Mouse (Mus musculus) neutrophil, adult 83 days (primary cell): ENCODE results near the gene Lrat. TPM values are rescaled to one million over a fixed set of nuclear protein-coding genes. Genes with fewer than 3 reads are reported as not detected.

Source experiments
- total RNA-seq, 2 experiments: library from RNA; stranded (reverse); gene quantifications; one replicate each; pipeline ENCODE4 v1.2.4; 2023

Gene Lrat
- not detected for total RNA-seq

GRCm38 (mm10) chr3:82903613-82904205 is at the start of gene Lrat:
Gene Lrat (minus strand): TSS chr3:82903973.

DNA sequence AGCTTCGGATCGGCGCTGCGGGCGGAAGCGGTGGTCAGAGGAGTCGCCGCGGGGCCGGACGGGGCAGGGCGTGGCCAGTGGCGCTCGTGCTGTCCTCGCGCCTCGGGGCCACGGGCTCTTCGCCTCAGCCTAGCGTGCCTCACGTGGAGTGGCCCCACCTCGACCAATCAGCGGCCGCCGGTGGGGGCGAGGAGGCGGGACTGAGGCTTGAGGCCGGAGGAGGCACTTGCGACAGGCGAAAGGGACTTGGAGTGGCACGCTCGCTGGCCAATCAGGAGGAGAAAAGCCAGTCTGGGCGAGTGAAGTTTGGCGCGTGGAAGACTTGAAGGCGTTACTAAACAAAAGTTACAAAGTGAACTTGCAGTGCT is 27.4 kb downstream of the Lrat start, which contains the start of gene Rbm46:
Rbm46 (minus strand) TSS at position 112 of the 368 bp plus-strand sequence.

Other genes starting within 250 kb of the Lrat start
- not detected for gene Rbm46, start 27.5 kb downstream of the Lrat start, total RNA-seq
- gene Fgg, start 103.8 kb upstream of the Lrat start, total RNA-seq: not detected
- gene Fga, start 122.1 kb upstream of the Lrat start, total RNA-seq: not detected
- not detected for gene Fgb, start 145.9 kb upstream of the Lrat start, total RNA-seq
- gene Plrg1, start 151.5 kb upstream of the Lrat start, total RNA-seq: 10 to 100 TPM; 35.6 to 40.9 TPM
- gene Dchs2, start 224.0 kb upstream of the Lrat start, total RNA-seq: not detected